Mouse (Mus musculus) ovary, adult 10 weeks (tissue): Measurements from ENCODE around the gene Chchd6. TPM values are rescaled to one million over a fixed set of nuclear protein-coding genes. Genes with fewer than 3 reads are reported as not detected.

Experiments used
- polyA plus RNA-seq: library from polyadenylated mRNA; stranded (reverse); fragments of 350-450 nt; fragmentation: Illumina TruSeq; extraction: RNeasy Lipid Tissue Mini Kit (QIAGEN cat#74804); gene quantifications from one replicate; pipeline ENCODE4 v1.2.3, GENCODE M21; 2014

Gene Chchd6
- polyA plus RNA-seq: 1.0 TPM

GRCm38 (mm10) chr6:89595018-89595776 lies at the start of gene Chchd6:
TSS of gene Chchd6 (minus strand) at chr6:89595652.

GRCm38 (mm10) chr6:89643798-89644270 lies 48.4 kb upstream of the Chchd6 start, which contains the start of gene Txnrd3:
TSS of gene Txnrd3 (plus strand) at chr6:89643988.

GRCm38 (mm10) chr6:89362281-89363106 lies 233.0 kb downstream of the Chchd6 start, which contains the start of gene Plxna1:
TSS of gene Plxna1 (minus strand) at chr6:89362620.

Other genes with a start within 250 kb of the Chchd6 start
- gene Plxna1, start 233.0 kb downstream of the Chchd6 start, polyA plus RNA-seq: 3.9 TPM
- 14.8 TPM for gene Txnrd3, start 48.3 kb upstream of the Chchd6 start, polyA plus RNA-seq
- gene Vmn1r40, start 111.9 kb upstream of the Chchd6 start, polyA plus RNA-seq: not detected
- not detected for gene Vmn1r41, start 145.1 kb upstream of the Chchd6 start, polyA plus RNA-seq